Mouse (Mus musculus): ENCODE measurements around the gene Olfr619.

Olfr619 gene

DNA sequence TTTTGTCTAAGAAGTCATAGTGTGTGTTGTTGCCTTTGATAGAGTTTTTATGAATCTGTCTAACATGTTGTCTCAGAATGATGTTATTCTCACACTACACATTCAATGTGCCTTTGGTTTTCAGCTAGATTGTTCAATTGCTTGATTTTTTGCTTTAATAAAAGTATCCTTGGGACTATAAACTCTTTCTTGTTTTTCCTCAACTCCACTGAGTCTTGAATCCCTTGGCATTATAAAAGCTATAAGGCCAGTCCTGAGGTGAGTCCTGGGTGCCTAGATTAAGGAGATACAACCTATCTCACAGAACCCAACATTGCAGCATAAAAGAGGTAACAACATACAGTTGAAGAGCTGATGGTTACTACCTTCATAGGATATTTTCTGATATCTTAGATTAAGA, at the start of gene Olfr619:
Gene Olfr619, plus strand, starts transcription at position 301 of the 400 bp plus-strand sequence.
- DNase-seq (ENCODE audit: low read depth, low spot score), result no peak

DNA sequence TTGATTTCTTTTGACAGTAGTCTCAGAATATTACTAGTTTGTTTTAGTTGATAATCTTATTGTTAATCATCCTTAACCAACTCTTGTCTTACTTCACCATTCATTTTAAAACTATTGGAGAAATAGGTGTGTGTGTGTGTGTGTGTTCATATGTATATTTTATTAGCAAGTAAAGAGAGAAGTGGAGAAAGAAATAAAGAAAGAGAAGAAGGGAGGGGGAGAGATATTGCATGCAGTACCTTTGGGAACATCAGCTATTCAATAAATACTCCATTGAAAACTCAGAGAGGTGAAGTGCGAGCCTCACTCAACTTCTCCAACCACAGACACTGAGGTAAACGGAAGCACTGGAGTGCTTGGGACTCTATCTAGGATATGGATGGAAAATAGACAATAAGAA, 44.6 kb upstream of the Olfr619 start, which contains the start of gene Olfr615:
Gene Olfr615, plus strand, starts transcription at position 301 of the 400 bp plus-strand sequence.
- no peak for DNase-seq (ENCODE audit: low read depth, low spot score)

DNA sequence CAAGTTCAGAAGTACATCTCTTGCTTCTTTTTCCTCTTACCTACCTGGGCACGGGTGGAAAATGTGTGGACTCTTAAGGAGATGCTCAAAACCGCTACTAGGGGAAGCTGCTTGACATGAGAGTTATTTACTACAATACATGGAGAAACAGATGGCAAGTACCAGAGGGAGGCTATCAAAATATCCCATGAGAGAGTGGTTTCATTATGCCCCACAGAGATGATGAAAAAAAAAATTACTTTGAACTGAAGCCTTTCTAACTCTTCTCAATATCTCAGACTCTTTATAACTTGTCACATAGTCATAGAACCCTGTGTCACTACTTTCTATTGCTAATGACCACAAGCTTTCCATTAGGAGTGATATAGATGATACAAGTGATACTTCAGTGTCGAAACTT, 31.3 kb upstream of the Olfr619 start, which contains the start of gene Olfr616:
Gene Olfr616, minus strand, starts transcription at position 101 of the 400 bp plus-strand sequence.
- no peak for DNase-seq (ENCODE audit: low read depth, low spot score)

DNA sequence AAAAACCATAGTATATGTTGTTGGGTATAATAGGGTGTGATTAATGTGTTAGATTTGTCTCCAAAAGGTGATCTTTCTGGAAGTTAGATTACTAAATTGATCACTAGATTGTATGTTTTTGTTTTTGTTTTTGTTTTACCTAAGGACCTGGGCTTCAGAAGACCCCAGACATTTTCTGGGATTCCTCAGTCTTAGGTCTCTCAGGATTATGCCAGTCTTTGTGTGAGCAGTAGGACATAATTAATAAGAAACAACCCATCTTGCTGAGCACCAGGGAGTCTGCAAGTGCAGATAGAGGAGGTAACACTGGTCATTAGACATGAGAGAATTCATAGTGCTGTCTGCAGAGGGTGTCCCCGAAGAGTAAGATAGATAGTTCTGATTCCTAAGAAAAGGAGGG, 27.6 kb upstream of the Olfr619 start, which contains the start of gene Olfr617:
Gene Olfr617, plus strand, starts transcription at position 301 of the 400 bp plus-strand sequence.
- DNase-seq (ENCODE audit: low read depth, low spot score), result no peak

DNA sequence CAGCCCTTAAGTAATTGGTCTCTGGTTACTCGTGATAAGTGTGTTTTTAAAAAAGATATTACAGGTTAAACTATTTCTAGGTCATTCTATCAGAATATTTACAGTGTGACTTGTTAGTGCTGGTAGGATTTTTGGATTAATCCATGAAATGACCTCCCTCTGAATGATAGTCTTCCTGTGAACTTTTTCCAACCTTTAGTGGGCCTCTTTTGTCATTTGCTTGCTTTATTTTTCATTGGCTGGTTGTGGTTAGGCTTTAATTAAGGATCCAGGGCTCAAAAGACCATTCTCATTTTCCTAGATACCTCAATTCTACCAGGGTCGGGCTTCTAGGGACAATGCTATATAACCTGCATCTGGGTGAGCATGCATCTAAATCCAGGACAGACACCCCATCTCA, 10.6 kb upstream of the Olfr619 start, which contains the start of gene Olfr618:
Gene Olfr618, plus strand, starts transcription at position 301 of the 400 bp plus-strand sequence.
- no peak for DNase-seq (ENCODE audit: low read depth, low spot score)

DNA sequence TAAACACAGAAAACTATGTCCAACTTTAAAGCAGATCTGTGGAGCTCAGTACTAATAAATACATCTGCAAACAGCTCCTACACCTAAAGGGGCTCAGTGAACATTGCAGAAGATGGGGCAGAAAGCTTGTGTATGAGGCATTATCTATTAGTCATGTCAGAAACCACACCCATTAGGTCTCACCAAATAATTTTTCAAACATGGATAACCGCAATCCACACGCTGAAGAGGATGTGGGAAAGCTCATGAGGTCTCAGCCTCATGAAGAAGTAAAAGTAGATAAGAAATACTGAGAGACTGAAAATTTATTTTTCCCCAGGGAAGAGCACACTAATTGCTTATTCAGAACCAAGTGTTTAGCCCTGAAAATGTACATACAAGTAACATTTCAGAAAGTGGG, 7.0 kb downstream of the Olfr619 start:
- no peak for DNase-seq (ENCODE audit: low read depth, low spot score)

DNA sequence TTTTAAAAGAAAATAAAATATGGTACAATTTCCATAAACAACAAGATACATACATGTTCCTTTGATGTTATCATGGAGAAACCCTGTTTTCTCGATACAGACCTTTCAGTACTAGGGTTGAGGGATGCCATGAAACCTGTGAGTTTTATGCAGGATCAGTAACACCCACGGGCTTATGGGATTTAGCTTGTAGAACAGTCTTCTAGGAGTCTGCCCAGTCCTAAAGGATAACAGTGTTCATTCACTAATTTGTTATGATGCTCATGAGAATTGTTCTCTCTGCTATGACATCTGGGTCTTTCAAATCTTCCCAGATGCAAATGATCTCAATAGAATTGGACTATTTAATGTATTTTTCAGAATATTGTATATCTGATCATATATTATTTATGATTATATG, 12.1 kb downstream of the Olfr619 start, which contains the start of gene Olfr620:
Gene Olfr620, minus strand, starts transcription at position 101 of the 400 bp plus-strand sequence.
- no peak for DNase-seq (ENCODE audit: low read depth, low spot score)

DNA sequence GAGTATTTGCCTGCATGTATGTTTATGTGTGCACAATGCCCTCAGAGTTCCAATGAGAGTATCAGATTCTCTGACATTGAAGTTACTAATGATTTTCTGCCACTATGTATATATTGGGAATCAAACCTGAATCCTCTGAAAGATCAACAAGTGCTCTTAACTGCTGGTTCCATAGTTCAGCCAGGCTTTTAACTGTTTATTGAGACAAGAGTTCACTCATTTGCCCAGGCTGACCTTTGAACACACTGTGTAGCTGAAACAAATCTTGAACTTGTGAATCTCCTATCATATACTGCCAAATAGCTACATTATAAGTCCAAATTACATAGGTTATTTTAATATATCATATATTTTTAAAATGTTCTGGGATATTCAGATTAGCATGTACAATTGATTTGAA, 36.4 kb downstream of the Olfr619 start:
- DNase-seq (ENCODE audit: low read depth, low spot score), result no peak

DNA sequence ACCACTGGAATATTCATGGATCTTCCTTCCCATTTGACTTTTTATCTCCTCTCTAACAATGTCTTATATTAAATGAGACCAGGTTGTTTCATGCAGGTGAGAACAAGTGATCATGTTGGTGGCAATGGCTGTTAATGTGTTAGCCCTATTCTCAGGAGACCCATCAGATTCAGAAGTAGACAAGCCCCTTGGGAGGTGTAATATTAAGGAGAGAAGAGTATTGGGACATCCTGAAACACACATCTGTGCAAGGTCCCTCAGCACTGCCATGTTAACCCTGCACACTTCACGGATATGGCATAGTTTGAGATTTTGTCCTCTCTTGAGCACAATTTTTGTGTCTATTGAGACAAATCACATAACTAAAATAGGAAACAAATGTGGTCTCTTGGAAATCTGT, 42.2 kb downstream of the Olfr619 start, which contains the start of gene Olfr622:
Gene Olfr622, minus strand, starts transcription at position 101 of the 400 bp plus-strand sequence.
- DNase-seq (ENCODE audit: low read depth, low spot score), result no peak

DNA sequence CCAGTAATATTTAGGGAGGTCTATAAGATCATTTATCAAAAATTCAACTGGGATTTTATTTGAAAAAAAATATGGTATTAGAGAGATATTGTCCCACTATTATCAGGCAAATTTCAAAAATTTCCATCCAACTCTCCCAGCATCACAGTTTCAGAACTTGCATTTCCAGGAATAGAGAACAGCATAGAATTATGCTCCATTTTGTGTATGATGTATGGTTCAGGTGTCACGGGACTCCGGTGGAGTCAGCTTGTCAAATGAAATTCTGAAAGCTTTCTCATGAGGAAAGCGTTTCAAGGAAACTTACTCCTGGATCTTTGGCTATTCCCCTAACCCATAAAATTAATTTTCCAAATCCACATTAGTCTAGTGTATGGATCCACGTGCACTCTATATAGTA, 43.7 kb downstream of the Olfr619 start:
- no peak for DNase-seq (ENCODE audit: low read depth, low spot score)
